Mouse (Mus musculus): ENCODE data around the gene Trap1. TPM values are rescaled to one million over a fixed set of nuclear protein-coding genes. Genes with fewer than 3 reads are reported as not detected.
"Not testable (repeated sequence)": the region's sequence is repeated elsewhere in the genome, so short reads cannot be mapped to it uniquely, and the experiment has no call there.

Gene Trap1
- total RNA-seq, 2 experiments from 2014 or later = 57.3 to 63.1 TPM

DNA sequence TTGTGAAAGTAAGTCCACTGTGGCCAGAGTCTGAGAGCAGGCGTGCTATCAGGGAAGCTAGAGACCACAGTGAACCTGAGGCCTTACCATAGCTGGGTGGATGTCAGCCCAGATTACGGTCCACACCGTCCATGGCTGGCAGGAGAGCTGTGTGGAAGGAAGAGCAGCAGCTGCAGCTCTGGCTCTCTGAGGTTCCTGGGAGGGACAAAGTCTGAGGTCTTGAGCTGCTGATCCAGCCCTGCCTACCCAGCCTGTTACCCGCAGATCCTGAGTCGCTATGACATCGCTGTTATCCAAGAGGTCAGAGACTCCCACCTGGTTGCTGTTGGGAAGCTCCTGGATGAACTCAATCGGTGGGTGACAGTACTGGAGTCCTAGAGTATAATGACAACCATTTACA, 39.9 kb downstream of the Trap1 start:
- no peak for DNase-seq
- intact Hi-C loops (cut with DNase I) = no loop called here

DNA sequence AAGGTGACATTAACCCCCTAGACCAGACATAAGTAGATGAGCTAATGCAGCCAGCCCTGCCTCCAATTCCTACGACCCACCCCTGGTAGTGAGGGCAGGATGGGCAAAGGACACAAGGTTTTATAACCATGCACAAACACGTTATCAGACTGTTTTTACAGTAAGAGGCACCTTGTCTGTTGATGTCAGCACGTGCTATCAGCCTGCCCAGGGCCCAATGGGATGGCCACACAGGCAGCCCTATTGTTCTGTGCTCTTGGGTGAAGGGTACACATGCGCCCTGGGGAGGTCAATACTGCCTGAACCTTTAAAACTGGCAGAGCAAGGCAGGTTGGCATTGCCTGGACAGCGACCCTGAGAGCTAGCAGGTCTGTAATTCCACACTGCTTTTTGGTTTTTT, 40.8 kb downstream of the Trap1 start, which contains the start of gene Dnase1:
Gene Dnase1, plus strand, starts transcription at position 136 of the 400 bp plus-strand sequence.
- DNase-seq = no peak

DNA sequence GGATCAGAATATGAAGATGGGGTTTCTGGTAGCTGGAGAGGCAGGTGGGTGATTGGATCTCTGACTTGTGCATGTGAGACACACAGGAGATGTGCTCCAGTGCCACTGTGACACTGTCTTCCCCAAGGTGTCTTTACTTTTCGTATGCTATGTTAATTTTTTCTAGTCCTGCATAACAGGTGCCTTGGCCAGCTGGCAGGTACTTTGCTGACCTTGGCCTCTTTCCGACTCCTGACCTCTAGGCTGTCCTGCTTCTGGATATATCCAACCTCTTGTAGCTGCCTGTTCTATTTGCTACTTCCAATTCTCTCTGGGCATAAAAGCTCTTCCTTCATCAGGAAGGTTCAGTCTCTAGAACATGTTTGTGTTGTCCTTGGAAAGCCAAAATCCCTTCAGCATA, 42.1 kb downstream of the Trap1 start:
- intact Hi-C loops (cut with DNase I) = no loop called here
- no peak for DNase-seq

More for the DNA sequence above, 40.8 kb downstream of the Trap1 start, which contains the start of gene Dnase1:
- intact Hi-C loops (cut with DNase I) = no loop called here

DNA sequence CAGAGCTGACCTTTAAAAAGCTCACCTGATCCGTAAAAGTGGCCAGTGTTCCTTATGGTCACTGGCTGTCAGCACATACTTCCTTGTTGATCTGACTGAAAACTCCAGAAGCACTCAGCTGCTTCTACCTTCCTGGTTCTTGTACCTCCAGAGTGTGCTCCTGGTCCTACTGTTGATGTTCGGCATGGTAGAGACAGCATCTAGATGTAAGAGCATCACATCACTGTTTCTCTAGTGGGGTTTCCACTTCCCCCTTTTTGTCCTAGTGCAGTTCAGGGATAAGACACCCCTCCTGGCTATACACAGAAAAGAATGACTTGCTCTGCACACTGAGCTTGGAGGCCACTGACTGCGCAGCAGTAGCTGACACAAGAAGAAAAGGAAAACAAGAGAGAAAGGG, 43.2 kb downstream of the Trap1 start:
- intact Hi-C loops (cut with DNase I) = no loop called here
- DNase-seq = no peak

DNA sequence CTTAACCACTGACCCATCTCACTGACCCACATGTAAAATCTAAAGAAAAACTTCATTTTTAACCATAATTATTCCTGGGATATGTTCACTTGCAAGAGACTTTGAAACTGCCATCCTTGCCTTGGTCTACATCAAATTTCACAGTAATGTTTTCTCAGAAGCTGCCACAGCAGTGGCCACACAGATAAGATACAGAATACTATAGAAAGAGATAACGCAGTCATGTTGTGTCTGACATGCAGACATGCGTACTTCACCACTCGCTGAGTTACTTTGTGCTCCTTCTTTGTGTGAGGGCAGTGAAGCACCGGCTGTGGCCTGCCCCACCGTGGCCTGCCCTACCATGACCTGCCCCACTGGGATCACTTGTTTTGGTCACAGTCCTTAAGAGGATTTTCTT, 43.7 kb downstream of the Trap1 start:
- intact Hi-C loops (cut with DNase I) = no loop called here
- DNase-seq = no peak

DNA sequence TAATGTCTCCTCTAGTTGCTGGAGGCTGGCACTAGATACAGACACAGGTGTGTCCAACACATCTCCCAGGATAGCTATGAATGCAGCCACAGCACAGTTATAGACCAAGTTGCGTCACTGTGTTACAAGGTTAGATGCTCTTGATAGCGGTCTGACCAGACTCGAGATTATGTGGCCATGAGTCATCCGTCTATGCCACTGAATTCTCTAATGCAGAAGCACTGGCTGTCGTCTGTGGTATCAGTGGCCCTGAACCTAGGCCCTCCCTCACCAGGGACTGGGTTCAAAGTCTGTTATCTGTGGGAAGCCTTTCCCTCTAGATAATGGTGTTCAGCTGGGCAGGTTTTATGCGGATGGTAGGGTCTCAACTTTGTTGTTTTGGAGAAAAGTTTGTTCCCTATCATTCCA, 45.3 kb downstream of the Trap1 start:
- DNase-seq = no peak
- intact Hi-C loops (cut with DNase I) = no loop called here

DNA sequence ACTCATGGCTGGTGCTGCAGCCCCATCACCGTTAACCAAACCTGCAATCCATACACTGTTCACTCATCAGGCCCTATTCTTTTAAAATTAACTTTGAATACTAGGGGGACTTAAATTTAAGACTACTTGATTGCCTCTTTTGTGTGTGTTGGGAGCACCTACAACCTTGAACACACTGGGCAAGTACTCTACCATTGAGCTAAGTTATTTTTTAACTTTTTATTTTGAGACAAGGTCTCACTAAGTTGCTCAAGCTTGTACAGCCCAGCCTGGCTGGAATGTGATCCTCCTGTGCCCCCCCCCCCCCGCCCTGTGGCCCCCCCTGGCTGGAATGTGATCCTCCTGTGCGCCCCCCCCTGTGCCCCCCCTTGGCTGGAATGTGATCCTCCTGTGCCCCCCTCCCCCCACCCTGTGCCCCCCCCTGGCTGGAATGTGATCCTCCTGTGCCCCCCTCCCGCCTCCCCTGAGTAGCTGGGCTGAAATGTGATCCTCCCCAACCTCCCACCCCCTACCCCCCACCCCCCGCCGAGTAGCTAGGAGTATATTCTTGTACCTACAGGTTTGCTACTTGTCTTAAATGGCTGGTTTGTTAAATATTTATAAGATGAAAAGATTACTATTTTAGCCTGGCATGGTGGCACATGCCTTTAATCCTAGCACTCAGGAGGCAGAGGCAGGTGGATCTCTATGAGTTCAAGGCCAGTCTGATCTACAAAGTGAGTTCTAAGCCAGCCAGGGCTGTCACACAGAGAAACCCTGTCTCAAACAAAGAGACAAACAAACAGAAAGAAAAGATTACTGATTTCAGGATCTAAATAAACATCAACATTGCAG, 46.0 kb downstream of the Trap1 start:
- DNase-seq = no peak
- intact Hi-C loops (cut with DNase I) = no loop called here

DNA sequence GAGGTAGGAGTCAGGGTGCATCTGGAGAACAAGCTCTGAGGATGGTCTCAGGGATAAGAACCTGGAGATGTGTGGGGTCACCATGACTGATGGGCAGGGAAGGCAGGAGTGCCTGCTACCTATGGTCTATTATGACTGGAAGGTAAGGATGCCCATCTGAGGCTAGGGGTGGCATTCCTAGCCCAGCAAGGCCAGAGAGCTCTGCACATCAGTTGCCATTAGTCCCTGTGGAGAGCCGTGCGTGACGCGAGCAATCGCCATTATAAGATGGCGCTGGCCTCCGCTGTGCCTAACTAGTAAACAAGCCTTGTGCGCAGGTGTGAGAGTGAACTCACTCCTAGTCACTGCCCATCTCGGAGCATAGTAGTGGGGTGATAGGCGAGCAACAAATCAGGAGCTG, 47.1 kb downstream of the Trap1 start:
- no peak for DNase-seq
- intact Hi-C loops (cut with DNase I) = no loop called here

DNA sequence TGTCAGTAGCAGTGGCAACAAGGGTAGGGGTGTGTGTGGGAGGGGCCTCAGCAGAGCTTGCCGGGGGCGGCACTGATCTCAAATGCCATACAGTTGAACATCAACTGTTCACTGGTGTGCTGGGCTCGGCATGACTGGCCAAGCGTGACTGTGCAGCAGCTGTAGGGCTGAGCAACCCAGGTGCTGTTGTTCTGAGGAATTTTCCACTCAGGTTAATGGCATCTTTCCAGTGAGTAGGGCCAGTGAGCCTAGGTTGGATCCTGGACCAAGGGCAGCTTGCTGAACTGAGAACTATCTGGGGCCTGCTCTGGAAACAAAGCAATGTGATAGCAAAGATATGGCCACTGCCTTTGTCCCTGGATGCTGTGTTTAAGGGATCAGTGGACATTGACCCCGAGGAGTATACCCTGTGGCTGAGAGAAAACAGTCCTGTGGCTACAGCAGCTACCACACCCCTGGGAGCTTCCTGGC, 48.2 kb downstream of the Trap1 start:
- intact Hi-C loops (cut with DNase I) = no loop called here
- no peak for DNase-seq

DNA sequence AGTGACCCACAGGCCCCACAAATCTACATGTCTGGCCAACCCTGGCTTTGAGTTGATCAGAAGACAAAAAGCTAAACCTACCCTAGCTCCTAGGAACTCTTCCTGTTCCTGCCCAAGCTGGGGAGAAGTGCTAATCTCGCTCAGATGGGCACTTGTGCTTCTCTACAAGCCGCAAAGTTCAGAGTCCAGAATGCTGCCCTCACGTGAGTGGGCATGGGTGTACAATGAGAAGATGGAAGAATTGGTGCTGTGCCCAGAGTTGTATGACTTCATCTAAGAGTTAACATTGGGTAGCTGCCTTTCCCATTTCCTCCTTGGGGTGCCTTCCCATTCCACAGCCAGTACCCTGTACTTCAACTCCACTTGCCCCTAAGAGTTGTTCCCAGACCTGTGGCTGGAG, 50.4 kb downstream of the Trap1 start:
- DNase-seq = no peak
- intact Hi-C loops (cut with DNase I) = no loop called here

DNA sequence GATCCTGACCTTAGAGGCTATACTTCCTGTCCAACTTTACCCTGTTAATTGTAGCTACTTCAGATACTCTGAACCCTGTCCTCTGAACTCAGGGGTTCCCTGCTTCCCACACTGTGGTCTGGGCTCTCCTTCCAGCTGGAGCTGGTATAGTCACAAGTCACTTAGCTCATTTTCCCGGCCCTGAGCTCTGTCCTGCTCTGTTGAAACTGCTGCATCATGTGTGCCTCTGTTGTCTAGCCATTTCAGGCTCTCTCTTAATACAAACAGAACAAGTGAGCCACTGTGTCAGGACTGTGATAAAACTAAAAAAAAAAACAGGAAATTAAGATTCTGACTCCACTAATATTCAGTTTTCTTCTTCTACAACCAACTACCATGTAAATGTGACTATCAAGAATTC, 51.0 kb downstream of the Trap1 start:
- no peak for DNase-seq
- intact Hi-C loops (cut with DNase I) = no loop called here

DNA sequence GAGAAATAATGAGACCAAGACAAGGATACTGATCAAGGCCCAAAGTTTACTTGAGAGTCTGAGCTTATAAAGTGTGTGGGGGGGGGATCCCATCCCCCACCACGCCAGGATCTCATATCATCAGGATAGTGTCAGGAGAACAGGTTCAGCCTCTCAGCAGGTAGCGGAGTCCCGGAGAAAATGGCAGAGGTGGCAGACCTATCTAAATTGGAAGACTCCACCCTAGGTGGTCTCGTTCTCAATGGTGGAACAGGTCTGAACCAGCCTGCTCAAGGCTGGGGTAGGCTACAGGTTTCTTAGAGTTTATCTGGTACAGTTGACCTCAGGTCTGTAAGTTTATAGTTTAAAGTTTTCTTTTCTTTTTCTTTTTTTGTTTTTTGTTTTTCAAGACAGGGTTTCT, 54.9 kb downstream of the Trap1 start:
- DNase-seq = no peak
- intact Hi-C loops (cut with DNase I) = no loop called here

DNA sequence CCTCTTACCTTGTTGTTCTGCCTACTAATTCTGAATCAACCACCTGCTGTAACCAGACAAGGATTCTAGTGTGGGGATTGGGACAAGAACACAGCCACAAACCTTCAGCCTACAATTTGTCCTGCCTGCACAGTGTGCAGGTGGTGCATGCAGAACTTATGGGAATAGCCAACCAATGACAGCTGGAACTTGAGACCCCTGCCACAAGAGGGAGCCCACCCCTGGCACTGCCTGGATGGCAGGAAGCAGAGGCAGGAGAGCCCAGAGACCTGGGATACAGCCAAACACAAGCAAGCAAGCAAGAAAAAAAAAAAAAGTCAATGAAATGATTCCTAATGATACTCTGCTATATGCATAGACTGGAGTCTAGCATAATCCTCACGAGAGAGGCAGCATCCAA, 56.4 kb downstream of the Trap1 start:
- DNase-seq = no peak
- intact Hi-C loops (cut with DNase I) = no loop called here

DNA sequence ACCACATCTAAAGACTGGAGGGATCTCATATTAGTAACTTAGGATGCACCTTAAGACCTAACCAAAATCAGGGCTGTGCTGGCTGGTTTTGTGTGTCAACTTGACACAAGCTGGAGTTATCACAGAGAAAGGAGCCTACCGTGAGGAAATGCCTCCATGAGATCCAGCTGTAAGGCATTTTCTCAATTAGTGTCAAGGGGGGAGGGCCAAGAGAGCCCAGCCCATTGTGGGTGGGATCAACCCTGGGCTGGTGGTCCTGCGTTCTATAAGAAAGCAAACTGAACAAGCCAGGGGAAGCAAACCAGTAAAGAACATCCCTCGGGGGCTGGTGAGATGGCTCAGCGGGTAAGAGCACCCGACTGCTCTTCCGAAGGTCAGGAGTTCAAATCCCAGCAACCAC, 60.2 kb downstream of the Trap1 start:
- DNase-seq; intact Hi-C loops (cut with DNase I): not testable (repeated sequence)

DNA sequence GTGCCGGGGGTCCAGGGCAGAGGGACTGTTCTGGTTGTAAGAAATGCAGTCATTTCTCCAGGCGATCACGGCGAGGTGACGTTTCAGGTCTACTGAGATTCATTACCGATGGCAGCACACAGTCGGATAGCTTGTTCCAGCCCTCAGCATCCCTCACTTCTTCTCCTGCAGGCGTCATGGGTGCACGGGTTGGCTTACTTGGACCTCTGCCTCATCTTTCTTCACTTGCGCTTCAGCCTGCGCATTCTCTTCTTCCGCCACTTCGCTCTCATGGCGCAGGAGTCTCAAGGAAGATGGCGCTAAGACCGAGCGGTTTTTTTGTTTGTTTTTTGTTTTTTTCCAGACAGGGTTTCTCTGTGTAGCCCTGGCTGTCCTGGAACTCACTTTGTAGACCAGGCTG, 60.8 kb downstream of the Trap1 start:
- DNase-seq; intact Hi-C loops (cut with DNase I): not testable (repeated sequence)

DNA sequence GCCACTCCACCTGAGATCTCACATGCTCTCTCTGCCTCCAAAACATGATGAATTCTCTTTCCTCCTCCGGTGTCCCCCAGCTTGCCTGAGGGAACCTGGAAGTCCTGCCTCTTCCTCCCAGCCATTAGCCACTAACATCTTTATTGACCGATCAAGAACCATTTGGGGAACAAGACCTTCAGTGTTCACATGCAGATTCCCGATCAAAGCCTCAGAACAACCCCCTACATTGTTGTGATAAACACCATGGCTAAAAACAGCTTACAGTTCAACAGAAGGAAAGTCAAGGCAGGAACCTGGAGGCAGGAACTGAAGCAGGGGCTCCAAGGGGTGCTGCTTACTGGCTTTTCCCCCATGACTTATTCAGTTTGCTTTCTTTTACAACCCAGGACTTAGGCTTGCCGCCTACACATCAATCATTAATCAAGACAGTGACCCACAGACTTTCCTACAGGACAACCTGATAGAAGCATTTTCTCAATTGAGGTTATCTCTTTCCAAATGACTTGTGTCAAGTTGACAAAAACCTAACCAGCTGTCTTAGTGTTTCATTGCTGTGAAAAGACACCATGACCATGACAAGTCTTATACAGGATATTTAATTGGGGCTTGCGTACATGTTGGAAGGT, 63.5 kb downstream of the Trap1 start:
- no peak for DNase-seq
- intact Hi-C loops (cut with DNase I) = no loop called here

DNA sequence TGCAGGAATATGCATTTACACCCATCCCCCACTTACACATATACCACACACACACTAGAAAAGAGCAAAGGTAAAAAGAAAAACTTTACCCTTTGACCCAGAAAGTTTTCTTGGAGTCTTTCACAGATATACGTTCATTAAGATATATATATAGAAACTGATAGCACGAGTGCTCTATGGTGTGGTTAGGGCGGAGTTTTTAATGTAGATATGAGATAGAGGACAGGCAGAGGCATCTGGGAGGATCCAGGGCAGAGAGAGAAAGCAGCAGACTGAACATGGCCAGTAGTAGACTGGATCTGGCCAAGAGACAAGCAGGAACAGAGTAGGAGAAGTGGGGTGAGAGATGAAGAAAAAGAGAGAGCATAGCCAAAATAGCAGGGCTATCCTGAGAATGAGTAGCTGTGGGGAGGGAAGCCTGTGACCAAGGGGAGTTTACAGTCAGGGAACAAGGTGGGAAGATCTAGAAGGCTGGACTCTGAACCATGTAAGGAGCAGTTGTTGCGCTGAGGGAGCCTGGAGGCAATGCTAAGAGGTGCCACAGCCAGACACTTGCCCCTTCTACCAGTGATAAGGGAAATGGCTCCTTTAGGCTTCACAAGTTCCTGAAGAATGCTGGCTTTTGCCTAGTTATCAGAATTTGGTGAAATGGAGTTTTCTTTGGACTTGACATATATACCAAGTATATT, 64.6 kb downstream of the Trap1 start:
- intact Hi-C loops (cut with DNase I) = no loop called here
- no peak for DNase-seq

DNA sequence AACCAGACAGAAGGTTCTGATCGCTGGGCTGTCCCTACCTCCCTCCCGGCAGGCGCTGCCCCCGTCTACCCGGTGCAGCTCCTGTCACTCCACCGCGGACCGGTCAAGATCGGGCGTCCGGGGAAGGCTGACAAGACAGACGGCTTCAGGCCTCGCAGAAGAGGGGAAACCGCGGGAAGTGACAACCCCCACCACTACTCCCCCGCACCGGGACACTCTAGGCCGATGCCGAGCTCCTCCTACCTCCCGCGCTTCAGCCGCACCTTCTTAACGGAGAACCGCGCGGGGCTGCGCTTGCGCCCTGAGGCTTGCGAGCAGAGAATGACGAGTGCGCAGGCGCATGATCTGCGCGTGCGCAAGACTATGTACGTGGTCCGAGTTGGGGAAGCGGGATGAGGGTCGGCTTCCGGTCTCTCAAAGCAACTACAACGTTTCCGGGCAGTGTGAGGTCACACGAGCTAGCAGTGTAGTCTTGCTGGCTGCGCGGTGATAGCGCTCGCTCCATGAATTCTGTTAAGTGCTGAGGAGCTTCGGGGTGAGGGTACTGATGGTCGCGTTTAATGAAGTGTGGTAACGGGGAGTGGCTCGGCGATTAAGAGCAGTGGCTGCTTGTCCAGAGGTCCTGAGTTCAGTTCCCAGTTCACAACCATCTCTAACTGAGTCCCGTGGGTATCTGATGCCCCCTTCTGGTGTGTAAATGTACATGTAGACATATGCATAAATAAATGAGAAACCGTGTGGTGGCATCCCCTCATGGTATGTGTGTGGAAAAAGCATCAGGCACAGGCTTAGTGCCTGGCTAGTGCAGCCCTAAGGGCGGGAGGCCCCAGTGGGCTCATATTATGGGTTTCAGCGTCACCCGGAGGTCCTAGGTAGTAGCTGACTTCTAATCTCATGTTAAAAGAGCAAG, 73.9 kb downstream of the Trap1 start, which contains the start of gene Slx4:
Gene Slx4, minus strand, starts transcription at position 282 of the 910 bp plus-strand sequence.
- intact Hi-C loops (cut with DNase I) = no loop called here
- DNase-seq = peak; percentile 96
